Mouse (Mus musculus) T-cell, adult 2 months (primary cell): ENCODE measurements around the gene Tbxas1.
A peak's percentile ranks its signal among the peaks of the same experiment; 100 is the strongest.

Source experiments
- DNase-seq: peaks from one replicate; pipeline ENCODE4 v3.0.0; 2022; ENCODE audit warnings: low spot score

The Tbxas1 gene

DNA sequence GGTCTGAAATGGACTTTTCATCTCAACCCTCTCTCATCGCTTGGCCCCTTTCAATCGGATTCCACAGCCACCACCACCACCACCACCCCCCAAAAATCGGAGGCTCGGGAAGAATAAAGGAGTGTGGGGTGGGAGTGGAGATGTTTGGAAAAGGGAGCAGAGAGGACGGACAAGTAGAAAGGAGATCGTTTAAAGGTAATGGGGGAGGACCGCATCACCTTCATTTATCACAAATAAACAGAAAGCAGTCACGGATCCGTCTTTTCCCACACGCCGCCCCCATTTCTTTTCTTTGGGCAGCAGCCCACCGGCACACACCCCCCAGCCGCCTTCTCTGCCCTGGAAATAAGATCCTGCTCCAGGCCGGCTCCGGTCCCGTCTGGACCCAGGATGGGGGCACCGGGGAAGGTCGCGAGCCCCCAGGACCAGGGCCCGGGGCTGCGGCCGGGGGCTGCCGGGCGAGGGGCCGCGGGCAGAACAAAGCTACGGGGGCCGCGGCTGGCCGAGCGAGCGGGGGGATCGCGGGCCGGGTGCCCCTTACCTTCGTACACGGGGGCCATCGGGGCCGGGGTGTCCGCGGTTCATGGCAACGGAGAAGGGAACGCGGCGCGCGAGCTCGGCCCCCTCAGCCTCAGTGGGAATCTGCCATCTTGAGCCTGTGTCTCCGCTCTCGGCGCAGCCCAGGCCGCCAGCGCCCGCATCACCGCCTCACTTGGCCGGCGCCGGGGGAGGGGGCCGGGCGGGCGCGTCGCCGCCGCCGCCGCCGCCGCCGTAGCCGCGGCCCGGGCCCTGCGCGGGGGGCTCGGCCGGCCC lies at the start of gene Tbxas1:
Gene Tbxas1 (plus strand): TSS at position 147 of the 813 bp plus-strand sequence.
- peak; percentile 41 for DNase-seq

GRCm38 (mm10) chr6:38825886-38826285 lies 49.3 kb upstream of the Tbxas1 start:
- no peak for DNase-seq

- DNase-seq: no peak
Measured at GRCm38 (mm10) chr6:38826857-38827256, 48.3 kb upstream of the Tbxas1 start.

GRCm38 (mm10) chr6:38827435-38827834 lies 47.8 kb upstream of the Tbxas1 start:
- DNase-seq: no peak

DNA sequence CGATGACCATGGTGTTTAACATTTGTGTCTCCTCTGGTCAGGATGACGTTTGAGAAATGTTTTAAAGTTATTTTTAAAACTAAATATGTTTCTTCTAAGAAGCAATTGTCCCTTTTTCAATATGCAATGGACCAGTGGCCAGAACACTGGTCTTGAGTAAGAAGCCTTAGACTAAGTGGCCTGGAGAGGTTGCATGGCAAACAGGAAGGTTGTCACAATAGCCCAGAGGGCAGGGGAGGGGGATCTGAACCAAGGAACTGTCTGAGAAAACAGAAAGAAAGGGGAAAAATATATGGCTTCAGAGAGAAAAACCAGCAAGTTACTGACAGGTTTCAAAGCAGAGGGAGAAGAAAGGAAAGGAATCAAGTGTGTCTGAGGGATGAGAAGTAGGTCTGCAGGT lies 47.0 kb upstream of the Tbxas1 start:
- no peak for DNase-seq

- no peak for DNase-seq
Measured at GRCm38 (mm10) chr6:38829452-38829851, 45.8 kb upstream of the Tbxas1 start.

GRCm38 (mm10) chr6:38833721-38834120 lies 41.5 kb upstream of the Tbxas1 start:
- no peak for DNase-seq

GRCm38 (mm10) chr6:38834727-38835126 lies 40.5 kb upstream of the Tbxas1 start:
- DNase-seq: peak; percentile 35

DNA sequence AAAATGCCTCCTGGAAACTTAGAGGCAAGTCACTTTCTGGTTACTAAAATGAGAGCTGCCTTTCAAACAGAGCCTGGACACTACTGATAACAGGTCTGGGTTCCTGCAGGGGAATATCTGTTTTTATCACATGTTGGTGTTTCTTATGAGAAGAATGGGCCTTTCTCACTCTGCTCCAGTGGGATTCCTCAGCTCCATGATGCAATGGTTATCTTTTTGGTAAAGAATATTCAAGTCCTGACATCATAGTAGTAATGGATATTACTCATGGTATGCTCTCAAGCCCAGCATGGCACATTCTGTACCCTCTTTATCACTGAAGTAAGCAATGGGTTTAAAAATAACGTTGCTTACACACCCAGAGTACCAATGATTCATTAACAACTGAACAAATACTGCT lies 40.0 kb upstream of the Tbxas1 start:
- no peak for DNase-seq

- no peak for DNase-seq
Measured at GRCm38 (mm10) chr6:38838061-38838460, 37.1 kb upstream of the Tbxas1 start.

- DNase-seq: no peak
Measured at GRCm38 (mm10) chr6:38839891-38840290, 35.3 kb upstream of the Tbxas1 start.

DNA sequence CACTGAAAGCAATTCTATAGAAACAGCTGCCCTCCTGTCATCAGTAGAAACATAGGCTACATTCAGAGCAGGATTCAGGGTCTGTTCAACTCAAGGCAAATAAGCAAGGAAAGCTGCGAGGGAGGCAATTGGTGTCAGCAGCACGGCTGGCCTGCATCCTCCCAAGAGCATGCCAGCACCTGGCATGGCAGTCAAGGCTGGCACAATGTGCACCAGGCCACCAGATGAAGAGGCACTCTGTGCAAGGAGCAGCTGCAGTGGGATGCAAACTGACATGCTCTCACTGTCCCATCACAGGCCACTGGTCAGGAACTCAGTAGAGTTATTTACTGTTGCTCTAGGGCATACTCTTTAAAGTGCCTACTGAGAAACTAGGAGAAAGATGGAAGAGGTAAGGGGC lies 34.8 kb upstream of the Tbxas1 start:
- DNase-seq: no peak

DNA sequence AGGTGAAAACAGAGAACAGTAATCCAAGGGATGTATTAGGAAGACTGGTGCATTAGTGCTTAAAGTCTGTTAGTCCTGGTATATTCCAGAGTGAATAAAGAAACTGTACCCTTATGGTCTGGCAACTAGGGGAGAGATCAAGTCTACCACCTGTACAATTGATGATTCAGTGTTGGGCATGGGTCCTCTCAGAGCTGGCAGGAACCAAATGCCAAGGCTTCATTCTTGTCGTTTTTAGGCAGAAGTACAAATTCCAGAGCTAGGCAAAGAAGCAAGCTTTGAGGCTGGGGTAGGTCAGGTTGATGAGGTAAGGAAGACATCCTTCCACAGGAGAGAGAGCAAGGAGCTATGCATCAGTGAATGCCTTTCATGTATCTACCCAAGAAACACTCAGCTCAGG lies 34.4 kb upstream of the Tbxas1 start:
- no peak for DNase-seq

DNA sequence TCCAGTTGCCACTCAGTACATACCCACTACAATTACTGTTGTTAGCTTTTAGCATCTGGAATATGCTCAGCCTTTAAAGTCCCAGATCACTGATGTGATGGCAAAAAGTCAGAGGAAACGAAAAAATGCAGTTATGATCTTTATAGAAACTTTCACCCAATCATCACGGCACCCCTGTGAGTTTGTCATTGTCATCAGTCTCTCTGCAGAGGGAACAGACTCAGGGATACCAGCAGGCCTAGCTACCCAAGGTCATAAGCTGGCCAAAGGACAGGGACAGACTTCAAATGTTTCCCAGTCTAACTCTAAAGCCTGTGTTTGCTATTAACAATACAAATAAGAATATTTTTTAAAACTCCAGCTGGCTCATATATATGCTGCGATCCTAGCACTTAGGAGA lies 33.7 kb upstream of the Tbxas1 start:
- DNase-seq: no peak

DNA sequence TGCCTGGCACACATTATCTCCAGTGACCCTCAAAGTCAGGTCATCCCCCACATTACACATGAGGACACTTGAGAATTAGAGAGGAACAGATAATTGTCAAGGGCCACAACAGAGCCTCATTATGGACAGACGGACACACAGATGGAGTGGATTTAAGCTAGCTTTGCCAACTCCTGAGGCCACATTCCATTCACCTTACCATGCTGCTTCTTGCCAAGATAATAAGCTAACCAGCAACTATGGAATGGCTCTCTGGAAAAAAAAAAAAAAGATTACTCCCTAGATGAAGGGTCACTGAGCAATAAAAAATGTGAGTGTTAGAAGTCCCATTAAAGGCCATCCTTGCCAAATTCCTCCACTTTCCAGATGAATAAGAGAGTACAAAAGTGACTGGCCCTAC lies 30.1 kb upstream of the Tbxas1 start:
- no peak for DNase-seq

- no peak for DNase-seq
Measured at GRCm38 (mm10) chr6:38845876-38846275, 29.3 kb upstream of the Tbxas1 start.

- DNase-seq: no peak
Measured at GRCm38 (mm10) chr6:38846330-38847195, 28.6 kb upstream of the Tbxas1 start.

GRCm38 (mm10) chr6:38847447-38847846 lies 27.8 kb upstream of the Tbxas1 start:
- no peak for DNase-seq

GRCm38 (mm10) chr6:38847958-38848910 lies 27.0 kb upstream of the Tbxas1 start:
- peak; percentile 65 for DNase-seq

DNA sequence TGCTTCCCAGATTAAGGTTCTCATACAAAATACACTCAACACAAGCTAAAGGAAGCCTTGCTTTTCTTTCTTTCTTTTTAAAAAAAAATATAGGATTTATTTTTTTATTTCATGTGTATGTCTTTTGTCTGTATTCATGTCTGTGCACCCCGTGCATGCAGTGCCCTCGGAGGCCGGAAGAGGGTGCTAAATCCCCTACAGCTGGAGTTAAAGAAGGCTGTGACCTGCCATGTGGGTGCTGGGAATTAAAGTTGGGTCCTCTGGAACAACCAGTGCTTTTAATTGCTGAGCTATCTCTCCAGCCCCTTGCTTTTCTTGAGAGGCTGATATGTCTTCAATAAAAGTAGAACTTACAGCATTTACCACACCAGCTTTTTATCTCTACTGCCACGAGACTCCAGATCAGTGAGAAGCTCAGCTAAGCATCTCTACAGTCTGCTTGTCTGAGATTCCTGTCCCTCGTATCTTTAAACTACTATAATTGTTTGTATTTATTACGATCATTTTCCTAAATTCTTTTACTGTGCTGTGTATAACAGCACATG lies 24.4 kb upstream of the Tbxas1 start:
- no peak for DNase-seq

DNA sequence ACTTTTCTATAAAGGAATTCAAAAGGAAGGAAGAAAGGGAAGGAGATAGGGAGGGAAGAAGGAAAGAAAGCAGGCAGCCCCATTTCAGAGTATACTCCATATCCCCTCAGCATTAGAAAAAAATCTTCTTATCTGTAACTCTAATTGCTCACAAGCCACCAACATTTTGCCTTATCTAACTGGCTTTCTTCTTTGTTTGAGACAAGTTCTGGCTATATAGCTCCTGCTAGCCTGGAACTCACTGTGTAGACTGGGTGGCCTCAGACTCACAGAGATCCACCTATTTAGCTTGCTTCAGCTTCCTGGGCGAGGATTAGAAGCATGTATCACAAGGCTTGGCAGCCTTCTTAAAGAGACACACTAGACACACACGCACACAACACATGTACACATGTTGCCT lies 23.5 kb upstream of the Tbxas1 start:
- DNase-seq: no peak

GRCm38 (mm10) chr6:38853561-38853992 lies 21.6 kb upstream of the Tbxas1 start:
- no peak for DNase-seq
